Mouse (Mus musculus) forebrain, embryonic 15.5 days (tissue): ENCODE data around the gene Cenph. TPM values are rescaled to one million over a fixed set of nuclear protein-coding genes. Genes with fewer than 3 reads are reported as not detected.
"Not testable (repeated sequence)": the region's sequence is repeated elsewhere in the genome, so short reads cannot be mapped to it uniquely, and the experiment has no call there.

ENCODE experiments used
- ATAC-seq: fragments of 200-750 bp; cut with Nextera tagmentation; replicated peaks from 2 replicates; pipeline ENCODE4 v1.8.0; 2017; ENCODE audit warnings: mild to moderate bottlenecking, moderate TSS enrichment, moderate library complexity
- H3K27ac ChIP-seq: fragments of 300-500 bp; sonication (generic); replicated peaks from 2 replicates; pipeline ENCODE4 v1.5.1; 2015; ENCODE audit warnings: mild to moderate bottlenecking, inconsistent platforms
- H3K27me3 ChIP-seq: fragments of 300-500 bp; sonication (generic); 2 replicates; pipeline ENCODE4 v1.6.1; 2015; ENCODE audit warnings: inconsistent platforms
- H3K36me3 ChIP-seq: fragments of 300-500 bp; sonication (generic); 2 replicates; pipeline ENCODE4 v1.6.1; 2015; ENCODE audit warnings: mild to moderate bottlenecking, inconsistent platforms
- H3K4me1 ChIP-seq: fragments of 300-500 bp; sonication (generic); 2 replicates; pipeline ENCODE4 v1.6.1; 2015; ENCODE audit warnings: inconsistent platforms
- H3K4me2 ChIP-seq: fragments of 300-500 bp; sonication (generic); replicated peaks from 2 replicates; pipeline ENCODE4 v1.6.1; 2015; ENCODE audit warnings: mild to moderate bottlenecking, inconsistent platforms
- H3K4me3 ChIP-seq: fragments of 300-500 bp; sonication (generic); 2 replicates; pipeline ENCODE4 v1.5.1; 2015; ENCODE audit warnings: mild to moderate bottlenecking, inconsistent platforms
- H3K9ac ChIP-seq: fragments of 300-500 bp; sonication (generic); replicated peaks from 2 replicates; pipeline ENCODE4 v1.6.1; 2015; ENCODE audit warnings: mild to moderate bottlenecking, inconsistent platforms
- H3K9me3 ChIP-seq: fragments of 300-500 bp; sonication (generic); 2 replicates; pipeline ENCODE4 v1.6.1; 2016; ENCODE audit warnings: inconsistent platforms
- WGBS: fragments of 180-500 bp; shearing (Covaris S2); methylation state at CpG from one replicate; pipeline ENCODE4 v1.1.7; 2015; ENCODE audit warnings: mixed read lengths; 5-methylcytosine and 5-hydroxymethylcytosine counted together
- polyA plus RNA-seq: library from polyadenylated mRNA; unstranded; fragments of >200 nt; fragmentation: Nextera tagmentation; extraction: Ambion mirVana; gene quantifications from 2 replicates; pipeline ENCODE4 v1.2.1, GENCODE M21; 2015

The Cenph gene
- polyA plus RNA-seq, 1 experiment from 2014 or later: 16.3 TPM

DNA sequence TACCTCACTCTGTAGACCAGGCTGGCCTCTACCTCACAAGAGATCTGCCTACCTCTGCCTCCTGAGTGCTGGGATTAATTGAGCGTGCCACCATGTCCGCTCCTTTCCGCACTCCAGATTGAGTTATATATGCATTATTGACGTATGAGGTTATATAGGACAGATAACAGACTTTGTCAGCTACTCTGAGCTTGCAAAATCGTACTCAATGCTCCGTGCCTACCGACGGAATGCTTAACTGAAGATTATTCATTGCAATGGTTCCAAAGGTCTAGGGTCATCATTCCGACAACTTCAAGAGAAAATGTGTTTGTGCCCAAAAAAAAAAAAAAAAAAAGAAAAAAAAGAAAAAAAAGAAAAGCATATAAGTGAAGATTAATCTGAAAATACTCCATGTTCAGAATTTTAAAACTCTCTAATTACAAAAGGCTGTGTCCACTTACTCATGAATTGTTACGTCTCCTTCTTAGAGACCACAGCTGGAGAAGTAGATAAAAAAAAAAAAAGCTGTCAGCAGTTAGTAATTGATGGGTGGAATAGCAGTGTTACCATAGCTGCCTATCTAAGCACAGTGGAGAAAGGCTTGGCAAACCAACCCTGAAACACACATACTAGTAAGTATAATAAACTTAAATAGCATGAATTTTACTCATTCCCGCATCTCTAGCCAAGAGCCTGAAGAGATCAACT, 32.2 kb downstream of the Cenph start:
- Histone ChIP-seq H3K27ac (peak overlapping the region; percentile 93), H3K36me3 (no peaks in the 10 kb centered on the region), H3K27me3 (no peaks in the 10 kb centered on the region), H3K9me3 (no peaks in the 10 kb centered on the region), H3K9ac (peak overlapping the region; percentile 84), H3K4me3 (peak overlapping the region; percentile 94), H3K4me2 (peak overlapping the region; percentile 72), H3K4me1 (peaks cover 20% of the 10 kb centered on the region)
- ATAC-seq: peak; percentile 57
- 72% methylated on average over 11 of the region's 11 CpGs for WGBS

- no peak overlapping the region for H3K27ac ChIP-seq
- H3K4me1 ChIP-seq: peaks cover 20% of the 10 kb centered on the region
- H3K4me3 ChIP-seq: no peak overlapping the region
- 90% methylated on average over 5 of the region's 5 CpGs for WGBS
- no peaks in the 10 kb centered on the region for H3K27me3 ChIP-seq
- H3K9me3 ChIP-seq: no peaks in the 10 kb centered on the region
- H3K9ac ChIP-seq: no peak overlapping the region
- H3K36me3 ChIP-seq: peaks cover 1% of the 10 kb centered on the region; the same call in 1 of the 2 replicates
- H3K4me2 ChIP-seq: no peak overlapping the region
- ATAC-seq: no peak
Observed at GRCm38 (mm10) chr13:100742831-100743230, 32.9 kb downstream of the Cenph start.

DNA sequence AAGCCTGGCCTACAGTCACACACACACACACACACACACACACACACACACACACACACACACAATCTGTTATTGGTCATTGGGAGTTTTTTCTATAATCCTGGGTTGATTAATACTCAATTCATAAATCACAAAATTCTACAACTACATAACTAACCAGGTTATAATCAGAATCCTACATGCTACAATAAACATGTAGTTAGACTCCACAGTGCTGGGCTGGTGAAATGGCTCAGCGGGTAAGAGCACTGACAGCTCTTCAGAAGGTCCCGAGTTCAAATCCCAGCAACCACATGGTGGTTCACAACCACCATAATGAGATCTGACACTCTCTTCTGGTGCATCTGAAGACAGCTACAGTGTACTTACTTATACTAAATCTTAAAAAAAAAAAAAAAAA, 42.9 kb downstream of the Cenph start:
- ATAC-seq: no peak
- H3K36me3 ChIP-seq: peaks cover 15% of the 10 kb centered on the region; the same call in 1 of the 2 replicates
- no peak overlapping the region for H3K9ac ChIP-seq
- no peaks in the 10 kb centered on the region for H3K27me3 ChIP-seq
- peaks cover 16% of the 10 kb centered on the region for H3K4me1 ChIP-seq
- H3K9me3 ChIP-seq: no peaks in the 10 kb centered on the region
- no peak overlapping the region for H3K27ac ChIP-seq
- H3K4me2 ChIP-seq: no peak overlapping the region
- H3K4me3 ChIP-seq: no peak overlapping the region
- WGBS: 91% methylated on average over 2 of the region's 2 CpGs

- H3K27me3 ChIP-seq, H3K9me3 ChIP-seq, ATAC-seq: not testable (repeated sequence)
- H3K4me2 ChIP-seq: peak overlapping the region; percentile 75; the same call in 1 of the 2 replicates
- H3K4me3 ChIP-seq: peak overlapping the region; percentile 84
- peaks cover 13% of the 10 kb centered on the region; the same call in 1 of the 2 replicates for H3K36me3 ChIP-seq
- H3K27ac ChIP-seq: peak overlapping the region; percentile 87; the same call in 1 of the 2 replicates
- H3K4me1 ChIP-seq: peaks cover 20% of the 10 kb centered on the region
- WGBS: 86% methylated on average over 5 of the region's 6 CpGs
- H3K9ac ChIP-seq: peak overlapping the region; percentile 32; the same call in 1 of the 2 replicates
Observed at GRCm38 (mm10) chr13:100731462-100732046, 44.1 kb downstream of the Cenph start.

- ATAC-seq: peak; percentile 100
- 1% methylated on average over 19 of the region's 19 CpGs for WGBS
- peak within 1 kb of the TSS; percentile 84 for H3K4me3 ChIP-seq
Observed at GRCm38 (mm10) chr13:100730861-100731176, 44.9 kb downstream of the Cenph start, which contains the start of gene Cdk7. Gene Cdk7 (minus strand): TSS chr13:100730939.

GRCm38 (mm10) chr13:100730153-100730860, 45.4 kb downstream of the Cenph start:
- Histone ChIP-seq H3K27ac (peak overlapping the region; percentile 87), H3K4me2 (peak overlapping the region; percentile 75), H3K9me3 (no peaks in the 10 kb centered on the region), H3K27me3 (no peaks in the 10 kb centered on the region), H3K4me1 (peaks cover 22% of the 10 kb centered on the region), H3K4me3 (peak overlapping the region; percentile 84), H3K36me3 (peaks cover 13% of the 10 kb centered on the region; the same call in 1 of the 2 replicates), H3K9ac (peak overlapping the region; percentile 83)
- WGBS: 2% methylated on average over 30 of the region's 30 CpGs
- peak; percentile 92 for ATAC-seq

More at GRCm38 (mm10) chr13:100730861-100731176, 44.9 kb downstream of the Cenph start, which contains the start of gene Cdk7:
- H3K27ac ChIP-seq: peak within 1 kb of the TSS; percentile 87
- H3K27me3 ChIP-seq: no peaks in the 10 kb centered on the region
- peaks cover 13% of the 10 kb centered on the region; the same call in 1 of the 2 replicates for H3K36me3 ChIP-seq
- peak within 1 kb of the TSS; percentile 75 for H3K4me2 ChIP-seq
- H3K4me1 ChIP-seq: peaks cover 22% of the 10 kb centered on the region
- H3K9me3 ChIP-seq: no peaks in the 10 kb centered on the region
- peak within 1 kb of the TSS; percentile 83 for H3K9ac ChIP-seq

DNA sequence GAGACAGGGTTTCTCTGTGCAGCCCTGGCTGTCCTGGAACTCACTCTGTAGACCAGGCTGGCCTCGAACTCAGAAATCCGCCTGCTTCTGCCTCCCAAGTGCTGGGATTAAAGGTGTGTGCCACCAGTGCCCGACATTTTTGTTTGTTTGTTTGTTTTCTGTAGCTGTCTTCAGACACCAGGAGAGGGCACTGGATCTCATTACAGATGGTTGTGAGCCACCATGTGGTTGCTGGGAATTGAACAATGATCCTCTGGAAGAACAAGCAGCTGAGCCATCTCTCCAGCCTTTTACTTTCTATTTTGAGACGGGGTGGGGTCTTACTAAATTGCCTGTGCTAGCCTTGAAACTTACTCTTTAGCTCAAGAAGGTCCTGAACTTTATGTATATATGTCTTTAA, 47.2 kb downstream of the Cenph start:
- ATAC-seq, H3K4me3 ChIP-seq: not testable (repeated sequence)
- WGBS: 93% methylated on average over 4 of the region's 4 CpGs

GRCm38 (mm10) chr13:100728086-100728485, 47.6 kb downstream of the Cenph start:
- Histone ChIP-seq H3K36me3 (peaks cover 9% of the 10 kb centered on the region; the same call in 1 of the 2 replicates), H3K27me3 (no peaks in the 10 kb centered on the region), H3K4me3 (no peak overlapping the region), H3K4me2 (no peak overlapping the region), H3K27ac (no peak overlapping the region), H3K9me3 (no peaks in the 10 kb centered on the region), H3K9ac (no peak overlapping the region), H3K4me1 (peaks cover 30% of the 10 kb centered on the region)
- no peak for ATAC-seq
- 96% methylated on average over 5 of the region's 5 CpGs for WGBS

More for the DNA sequence above, 47.2 kb downstream of the Cenph start:
- not testable (repeated sequence) for H3K27me3 ChIP-seq, H3K4me2 ChIP-seq, H3K9me3 ChIP-seq, H3K27ac ChIP-seq, H3K36me3 ChIP-seq, H3K9ac ChIP-seq
- peaks cover 30% of the 10 kb centered on the region for H3K4me1 ChIP-seq

- Histone ChIP-seq H3K27ac (no peak overlapping the region), H3K36me3 (peaks cover 27% of the 10 kb centered on the region), H3K4me3 (no peak overlapping the region), H3K4me1 (peaks cover 30% of the 10 kb centered on the region), H3K9ac (no peak overlapping the region), H3K4me2 (no peak overlapping the region), H3K9me3 (no peaks in the 10 kb centered on the region), H3K27me3 (no peaks in the 10 kb centered on the region)
- WGBS: 89% methylated on average over 10 of the region's 10 CpGs
- no peak for ATAC-seq
Observed at GRCm38 (mm10) chr13:100725194-100725593, 50.5 kb downstream of the Cenph start.

GRCm38 (mm10) chr13:100724051-100724754, 51.5 kb downstream of the Cenph start:
- Histone ChIP-seq H3K9me3 (no peaks in the 10 kb centered on the region), H3K27me3 (no peaks in the 10 kb centered on the region), H3K4me3 (no peak overlapping the region), H3K4me1 (peaks cover 22% of the 10 kb centered on the region), H3K4me2 (no peak overlapping the region), H3K27ac (0 out of 2 replicates have a peak overlapping the region, but pooled peaks have one; percentile 34), H3K9ac (no peak overlapping the region), H3K36me3 (peaks cover 35% of the 10 kb centered on the region)
- no peak; the same call in 1 of the 2 replicates for ATAC-seq
- WGBS: 56% methylated on average over 7 of the region's 7 CpGs

DNA sequence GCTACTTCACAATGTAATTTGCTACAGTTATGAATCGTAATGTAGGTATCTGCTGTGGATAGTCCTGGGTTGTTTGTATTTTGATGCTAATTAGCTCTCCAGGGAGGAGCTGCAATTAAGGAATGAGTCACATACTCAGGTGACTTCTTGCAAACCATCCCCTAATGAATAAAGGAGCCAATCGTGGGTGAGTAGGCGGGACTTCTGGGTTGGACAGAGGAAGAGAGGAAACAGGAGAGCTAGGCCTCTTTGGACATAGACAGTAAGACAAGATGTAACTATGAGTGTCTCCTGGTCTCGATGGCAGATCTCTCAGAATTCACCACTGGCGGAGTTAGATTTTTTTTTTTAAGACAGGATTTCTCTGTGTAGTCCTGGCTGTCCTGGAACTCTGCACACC, 54.0 kb downstream of the Cenph start:
- 89% methylated on average over 5 of the region's 5 CpGs for WGBS
- ATAC-seq: no peak
- H3K4me1 ChIP-seq: peaks cover 10% of the 10 kb centered on the region; the same call in 1 of the 2 replicates
- H3K27ac ChIP-seq: no peak overlapping the region
- no peak overlapping the region for H3K4me2 ChIP-seq
- no peak overlapping the region for H3K4me3 ChIP-seq
- peaks cover 45% of the 10 kb centered on the region for H3K36me3 ChIP-seq
- no peak overlapping the region for H3K9ac ChIP-seq
- H3K9me3 ChIP-seq: no peaks in the 10 kb centered on the region
- H3K27me3 ChIP-seq: no peaks in the 10 kb centered on the region
